Mouse (Mus musculus) frontal cortex, postnatal 25 days (tissue): Measurements from ENCODE around the gene Vmn2r22.
"Not testable (repeated sequence)": the region's sequence is repeated elsewhere in the genome, so short reads cannot be mapped to it uniquely, and the experiment has no call there.

ENCODE experiments used
- DNase-seq, 2 experiments: peaks; one replicate each; pipeline ENCODE4 v3.0.0; 2022; ENCODE audit warnings: low spot score in 2 of 2

Gene Vmn2r22

DNA sequence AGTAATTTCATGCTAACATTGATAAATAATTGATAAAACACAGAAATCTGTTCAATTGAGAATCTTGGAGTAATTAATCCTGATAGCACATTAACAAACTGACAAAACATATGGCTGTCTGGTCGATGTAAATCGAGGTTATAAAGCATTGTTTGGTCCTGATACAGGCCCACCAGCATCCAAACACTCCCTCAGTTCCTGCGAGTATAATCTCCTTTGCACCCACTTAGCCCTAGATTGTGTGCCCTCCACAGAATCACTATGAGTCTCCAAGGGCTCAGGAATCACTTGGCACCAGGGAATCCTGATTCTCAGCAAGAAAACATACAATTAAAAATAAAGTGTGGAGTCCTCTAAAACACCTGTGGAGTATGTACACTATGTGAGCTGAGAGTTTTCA lies at the start of gene Vmn2r22:
TSS of gene Vmn2r22 (minus strand) at position 101 of the 400 bp plus-strand sequence.
- DNase-seq = not testable (repeated sequence)

DNA sequence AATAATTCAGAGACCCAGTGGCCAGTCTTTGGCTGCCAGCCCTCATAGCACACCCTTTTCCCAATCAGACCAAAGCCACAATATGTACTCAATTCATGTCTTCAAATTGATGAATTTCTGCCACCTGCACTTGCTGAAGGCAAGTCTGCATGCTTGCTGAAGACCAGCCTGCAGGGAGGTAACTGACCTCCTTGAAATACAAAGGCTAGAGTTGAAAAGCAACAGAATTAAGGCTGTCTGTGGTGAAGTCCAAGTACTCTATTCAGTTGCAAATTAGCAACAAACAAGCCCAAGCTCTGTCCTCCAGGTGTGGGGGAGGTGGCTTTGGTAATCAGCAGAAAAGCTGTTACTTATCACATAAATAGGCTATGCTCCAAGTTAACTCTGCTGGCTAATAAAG lies 46.7 kb upstream of the Vmn2r22 start:
- DNase-seq = no peak

DNA sequence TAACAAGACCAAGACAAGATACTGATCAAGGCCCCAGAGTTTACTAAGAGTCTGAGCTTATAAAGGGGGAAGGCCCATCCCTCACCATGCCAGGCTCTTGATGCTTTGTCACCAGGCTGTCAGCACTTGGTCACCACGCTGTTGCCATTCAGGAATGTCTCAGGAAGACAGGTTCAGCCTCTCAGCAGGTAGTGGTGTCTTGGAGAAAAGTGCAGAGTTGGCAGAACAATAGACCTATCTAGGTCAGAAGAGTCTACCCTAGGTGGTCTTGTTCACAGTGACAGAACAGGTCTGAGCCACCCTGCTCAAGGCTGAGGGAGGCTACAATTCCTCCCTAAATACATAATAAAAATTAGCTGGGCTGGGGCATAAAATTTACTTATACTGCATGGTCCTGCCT lies 46.1 kb upstream of the Vmn2r22 start:
- DNase-seq = not testable (repeated sequence)

DNA sequence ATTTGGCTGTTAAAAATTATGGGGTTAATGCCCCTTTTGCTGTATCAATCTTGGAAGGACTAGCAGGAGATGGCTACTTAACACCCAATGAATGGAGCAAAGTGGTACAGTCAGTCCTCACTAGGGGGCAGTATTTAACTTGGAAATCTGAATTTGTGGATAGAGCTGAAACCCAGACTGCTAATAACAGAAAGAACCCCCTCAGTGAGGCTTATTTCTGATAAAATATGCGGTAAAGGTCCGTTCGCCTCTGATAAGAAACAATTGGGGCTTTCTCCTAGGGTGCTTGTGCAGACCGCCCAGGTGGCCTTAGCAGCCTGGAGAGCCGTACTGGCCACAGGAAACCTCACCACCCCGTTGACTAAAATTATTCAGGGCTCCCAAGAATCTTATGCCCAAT lies 6.5 kb upstream of the Vmn2r22 start:
- no peak for DNase-seq

DNA sequence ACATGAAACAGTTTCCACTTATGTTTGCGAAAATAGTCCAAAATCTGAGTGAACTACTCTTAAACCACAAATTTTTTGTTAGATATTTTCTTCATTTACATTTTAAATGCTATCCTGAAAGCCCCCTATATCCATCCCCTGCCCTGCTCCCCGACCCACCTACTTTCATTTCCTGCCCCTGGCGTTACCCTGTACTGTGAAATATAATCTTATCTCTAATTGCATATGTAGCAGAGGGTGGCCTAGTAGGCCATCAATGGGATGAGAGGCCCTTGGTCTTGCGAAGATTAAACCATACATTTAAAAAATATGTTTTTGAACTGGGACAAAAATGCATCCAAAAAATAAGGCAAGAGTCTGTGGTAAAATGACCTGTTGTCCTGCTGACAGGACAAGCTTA lies 11.1 kb downstream of the Vmn2r22 start:
- DNase-seq = not testable (repeated sequence)

DNA sequence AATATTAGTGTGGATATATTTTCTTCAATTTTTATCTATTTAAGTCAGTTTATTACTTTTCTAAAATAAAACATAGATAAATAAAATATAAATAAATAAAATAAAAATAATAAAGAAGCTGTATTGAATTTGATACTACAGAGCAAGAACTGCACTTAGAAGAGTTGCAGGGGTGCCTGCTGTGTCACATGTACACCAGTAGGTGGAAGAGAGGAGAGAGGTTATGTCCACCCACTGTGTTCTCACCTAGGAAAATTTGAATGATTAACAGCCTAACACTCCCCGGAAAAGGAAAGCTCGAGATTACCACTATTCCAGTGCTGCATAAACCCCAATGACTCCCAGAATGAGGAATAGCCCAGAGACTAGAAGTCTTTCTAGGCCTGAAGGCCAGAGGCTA lies 26.7 kb downstream of the Vmn2r22 start:
- DNase-seq = not testable (repeated sequence)

DNA sequence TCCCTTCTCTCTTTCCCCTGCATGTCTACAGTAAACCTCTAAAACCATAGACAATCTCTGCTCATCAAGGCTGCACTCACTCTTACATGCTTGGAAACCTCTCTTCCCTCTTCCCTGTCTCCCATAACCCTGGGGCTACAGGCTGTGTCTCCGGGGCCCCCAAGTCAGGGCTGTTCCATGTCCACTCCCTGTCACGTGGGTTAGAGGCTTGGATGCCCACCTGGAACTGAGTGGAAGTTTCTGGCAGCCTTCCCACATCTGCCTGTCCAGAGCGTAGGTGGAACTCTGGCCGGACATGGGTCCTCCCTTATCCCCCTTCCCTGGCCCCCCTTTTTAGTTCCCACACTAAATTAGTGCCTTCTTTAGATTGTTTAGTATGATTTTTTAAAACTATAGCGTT lies 62.2 kb downstream of the Vmn2r22 start:
- not testable (repeated sequence) for DNase-seq

DNA sequence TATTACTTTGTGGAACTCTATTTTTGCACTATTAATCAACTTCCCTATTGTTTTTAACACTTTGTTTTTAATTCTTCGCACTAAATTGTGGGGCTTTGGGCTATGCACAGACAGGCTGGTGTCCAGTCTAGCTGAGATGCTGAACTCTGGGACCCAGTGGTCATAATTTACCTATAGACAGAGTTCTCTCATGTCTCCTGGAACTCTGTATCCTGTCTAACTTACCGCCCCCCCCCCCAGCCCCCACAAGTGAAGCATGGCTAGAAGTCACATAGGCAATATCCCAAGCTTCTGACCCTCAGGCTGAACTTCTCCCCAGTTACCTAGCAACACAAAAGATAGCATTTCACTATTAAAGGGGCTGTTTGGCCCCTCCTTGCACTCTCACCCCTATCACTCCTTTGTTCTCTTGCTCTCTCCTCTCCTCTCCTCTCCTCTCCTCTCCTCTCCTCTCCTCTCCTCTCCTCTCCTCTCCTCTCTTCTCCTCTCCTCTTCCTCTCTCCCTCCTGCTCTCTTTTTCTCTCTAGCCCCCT lies 62.7 kb downstream of the Vmn2r22 start:
- DNase-seq = not testable (repeated sequence)

DNA sequence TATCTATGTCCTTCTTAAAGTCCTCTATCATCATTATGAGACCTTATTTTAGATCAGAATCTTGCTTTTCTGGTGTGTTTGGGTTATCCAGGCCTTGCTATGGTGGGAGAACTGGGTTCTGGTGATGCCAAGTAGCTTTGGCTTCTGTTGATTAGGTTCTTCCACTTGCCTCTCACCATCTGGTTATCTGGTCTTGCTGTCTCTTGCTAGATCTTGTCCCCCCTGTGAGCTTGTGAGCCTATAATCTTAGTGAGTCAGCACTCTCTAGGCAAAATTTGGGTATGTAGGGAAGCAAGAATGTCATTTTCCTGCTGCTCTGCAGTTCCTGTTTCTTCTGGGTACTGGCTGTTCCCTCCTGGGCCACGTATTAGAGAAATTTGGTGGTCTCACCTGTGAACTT lies 66.5 kb downstream of the Vmn2r22 start:
- not testable (repeated sequence) for DNase-seq

DNA sequence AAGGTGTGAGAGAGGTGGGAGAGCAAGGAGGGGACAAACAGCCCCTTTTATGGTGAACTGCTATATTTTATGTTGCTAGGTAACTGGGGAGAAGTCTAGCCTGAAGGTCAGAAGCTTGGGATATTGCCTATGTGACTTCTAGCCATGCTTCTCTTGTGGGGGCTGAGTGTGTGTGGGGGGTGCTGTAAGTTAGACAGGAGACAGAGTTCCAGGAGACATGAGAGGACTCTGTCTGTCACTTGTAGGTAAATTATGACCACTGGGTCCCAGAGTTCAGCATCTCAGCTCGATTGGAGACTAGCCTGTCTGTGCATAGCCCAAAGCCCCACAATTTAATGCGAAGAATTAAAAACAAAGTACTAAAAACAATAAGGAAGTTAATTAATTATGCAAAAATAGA lies 75.8 kb downstream of the Vmn2r22 start:
- DNase-seq = not testable (repeated sequence)
